In the genomic region with DNA sequence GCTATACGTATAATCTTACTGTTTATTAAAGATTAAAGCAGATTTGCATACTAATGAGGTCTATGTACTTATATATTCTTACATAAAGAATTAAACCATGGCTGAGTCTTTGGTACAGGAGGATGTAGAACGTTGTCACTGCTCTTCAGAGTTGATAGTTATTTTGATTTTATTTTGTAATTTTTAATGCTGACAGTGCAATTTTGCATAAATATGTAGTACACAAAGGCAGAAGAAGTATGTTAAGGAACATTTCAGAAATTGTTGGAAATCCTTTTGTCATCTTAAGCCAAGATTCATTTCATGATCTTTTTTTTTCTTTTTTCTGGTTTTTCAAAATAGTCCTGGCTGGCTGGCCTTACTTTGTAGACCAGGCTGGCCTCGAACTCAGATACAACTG, we compare ENCODE assay signal across 50 mouse cellular contexts. TPM values are rescaled to one million over a fixed set of nuclear protein-coding genes. Genes with fewer than 3 reads are reported as not detected.
"Had no signal": no experiment of that assay in that cellular context is flagged by ENCODE, and none has a peak within 500 bp of the region (broad histone marks: within the 10 kb centered on the region; RNA-seq: fewer than 3 reads in every experiment).

No protein-coding gene starts in this region.

- H3K4me3 ChIP-seq: heart, embryonic 12.5 days; heart, embryonic 13.5 days; heart, embryonic 15.5 days; hindbrain, embryonic 10.5 days; hindbrain, embryonic 12.5 days; hindbrain, embryonic 13.5 days; hindbrain, embryonic 15.5 days; intestine, embryonic 15.5 days; kidney, embryonic 15.5 days; layer of hippocampus, adult 2 months; left cerebral cortex, adult 2 months had no signal

- H3K27ac ChIP-seq: heart, embryonic 13.5 days; heart, embryonic 15.5 days; hindbrain, embryonic 10.5 days; hindbrain, embryonic 12.5 days; hindbrain, embryonic 13.5 days; hindbrain, embryonic 14.5 days; hindbrain, embryonic 15.5 days; hindbrain, postnatal 0 days; intestine, embryonic 15.5 days; kidney, embryonic 15.5 days; kidney, postnatal 0 days; layer of hippocampus, adult 2 months; left cerebral cortex, adult 2 months had no signal

- H3K27me3 ChIP-seq: heart, embryonic 12.5 days; heart, embryonic 13.5 days; heart, embryonic 15.5 days; hindbrain, embryonic 12.5 days; hindbrain, embryonic 13.5 days; hindbrain, embryonic 15.5 days; intestine, embryonic 15.5 days; kidney, embryonic 15.5 days had no signal

- DNase-seq: heart, postnatal 10 days; heart, postnatal 14 days; heart, postnatal 36 days; heart, postnatal 4 days; kidney, adult 11 months; kidney, adult 18-20 months; kidney, adult 2 months; kidney, adult 8-10 months; kidney, adult 9 months; kidney, postnatal 10 days; kidney, postnatal 14 days; kidney, postnatal 25 days; kidney, postnatal 36 days; kidney, postnatal 4 days; layer of hippocampus, adult 9-11 months; layer of hippocampus, postnatal 36 days had no signal

- H3K4me2 ChIP-seq: heart, embryonic 12.5 days; heart, embryonic 13.5 days; heart, embryonic 15.5 days; hindbrain, embryonic 12.5 days; hindbrain, embryonic 13.5 days; hindbrain, embryonic 14.5 days; hindbrain, embryonic 15.5 days; intestine, embryonic 15.5 days; kidney, embryonic 15.5 days had no signal

- H3K4me1 ChIP-seq: heart, embryonic 12.5 days; heart, embryonic 13.5 days; heart, embryonic 15.5 days; hindbrain, embryonic 10.5 days; hindbrain, embryonic 12.5 days; hindbrain, embryonic 13.5 days; hindbrain, embryonic 15.5 days; intestine, embryonic 15.5 days; kidney, embryonic 15.5 days had no signal

- H3K9ac ChIP-seq: heart, embryonic 12.5 days; heart, embryonic 13.5 days; heart, embryonic 15.5 days; hindbrain, embryonic 12.5 days; hindbrain, embryonic 13.5 days; hindbrain, embryonic 14.5 days; hindbrain, embryonic 15.5 days; intestine, embryonic 15.5 days; kidney, embryonic 15.5 days had no signal

- H3K9me3 ChIP-seq: heart, embryonic 12.5 days; heart, embryonic 13.5 days; heart, embryonic 15.5 days; hindbrain, embryonic 10.5 days; hindbrain, embryonic 12.5 days; hindbrain, embryonic 13.5 days; hindbrain, embryonic 15.5 days; intestine, embryonic 15.5 days; kidney, embryonic 15.5 days had no signal

RNA-seq across cellular contexts. Expression of a gene that starts 21.3 kb away (rescaled TPM):
- total RNA-seq: heart, postnatal 4 days; hematopoietic stem cell, adult 5-6 weeks; layer of hippocampus, adult 18-20 months; layer of hippocampus, adult 2 months; layer of hippocampus, adult 8-10 months; layer of hippocampus, postnatal 10 days; layer of hippocampus, postnatal 14 days; layer of hippocampus, postnatal 25 days; layer of hippocampus, postnatal 36 days; left cerebral cortex, adult 18-20 months; left cerebral cortex, adult 2 months; left cerebral cortex, adult 8-10 months had no signal
- polyA plus RNA-seq: heart, postnatal 0 days; hindbrain, embryonic 10.5 days; hindbrain, embryonic 14.5 days; hindbrain, postnatal 0 days; inflammation-experienced regulatory T-cells, adult 6 months; intestine, embryonic 14.5 days; intestine, embryonic 15.5 days; intestine, embryonic 16.5 days; intestine, postnatal 0 days; kidney, embryonic 14.5 days; kidney, postnatal 0 days; large intestine, adult 2 months had no signal

RNA-seq across cellular contexts. Expression of a gene that starts 37.7 kb away (rescaled TPM):
- total RNA-seq: heart, postnatal 4 days; hindbrain, postnatal 0 days; layer of hippocampus, adult 18-20 months; layer of hippocampus, adult 2 months; layer of hippocampus, adult 8-10 months; layer of hippocampus, postnatal 10 days; layer of hippocampus, postnatal 14 days; layer of hippocampus, postnatal 25 days; layer of hippocampus, postnatal 36 days; left cerebral cortex, adult 18-20 months; left cerebral cortex, adult 2 months; left cerebral cortex, adult 8-10 months had no signal
- polyA plus RNA-seq: heart, embryonic 12.5 days; heart, embryonic 13.5 days; heart, embryonic 14.5 days; heart, embryonic 15.5 days; heart, embryonic 16.5 days; heart, postnatal 0 days; hindbrain, embryonic 10.5 days; hindbrain, embryonic 11.5 days; hindbrain, embryonic 12.5 days; hindbrain, embryonic 13.5 days; hindbrain, embryonic 14.5 days; hindbrain, embryonic 16.5 days; hindbrain, postnatal 0 days; inflammation-experienced regulatory T-cells, adult 6 months; intestine, embryonic 14.5 days; intestine, embryonic 15.5 days; intestine, embryonic 16.5 days; intestine, postnatal 0 days; kidney, embryonic 14.5 days; kidney, embryonic 15.5 days; kidney, embryonic 16.5 days; large intestine, adult 2 months had no signal
